Mouse (Mus musculus): ENCODE data around the gene Pheta1.
"Not testable (repeated sequence)": the region's sequence is repeated elsewhere in the genome, so short reads cannot be mapped to it uniquely, and the experiment has no call there.

Gene Pheta1

GRCm38 (mm10) chr5:121846322-121846721 lies 2.5 kb upstream of the Pheta1 start:
- DNase-seq, result no peak

GRCm38 (mm10) chr5:121847269-121847668 lies 1.5 kb upstream of the Pheta1 start:
- DNase-seq, result not testable (repeated sequence)

- DNase-seq, result peak; percentile 44
These were observed 707 bp upstream of the Pheta1 start for GRCm38 (mm10) chr5:121848035-121848519.

GRCm38 (mm10) chr5:121849478-121850349 lies 930 bp downstream of the Pheta1 start:
- no peak for DNase-seq

GRCm38 (mm10) chr5:121853368-121854051 lies 4.7 kb downstream of the Pheta1 start:
- DNase-seq, result peak; percentile 66

- DNase-seq, result no peak
These were observed 6.0 kb downstream of the Pheta1 start for GRCm38 (mm10) chr5:121854768-121855167.

GRCm38 (mm10) chr5:121856740-121857139 lies 8.0 kb downstream of the Pheta1 start:
- no peak for DNase-seq

GRCm38 (mm10) chr5:121858427-121858826 lies 9.6 kb downstream of the Pheta1 start:
- no peak for DNase-seq

GRCm38 (mm10) chr5:121861964-121862363 lies 13.2 kb downstream of the Pheta1 start:
- DNase-seq, result no peak

GRCm38 (mm10) chr5:121864330-121864729 lies 15.5 kb downstream of the Pheta1 start:
- peak; percentile 50 for DNase-seq

- DNase-seq, result no peak
These were observed 19.2 kb downstream of the Pheta1 start for GRCm38 (mm10) chr5:121867963-121868362.

GRCm38 (mm10) chr5:121870832-121871231 lies 22.0 kb downstream of the Pheta1 start:
- DNase-seq, result no peak

- no peak for DNase-seq
These were observed 22.8 kb downstream of the Pheta1 start for GRCm38 (mm10) chr5:121871515-121872030.

- DNase-seq, result peak; percentile 77
These were observed 23.4 kb downstream of the Pheta1 start for GRCm38 (mm10) chr5:121872158-121872557.

- no peak for DNase-seq
These were observed 26.3 kb downstream of the Pheta1 start for GRCm38 (mm10) chr5:121875041-121875440.

- DNase-seq, result no peak
These were observed 28.1 kb downstream of the Pheta1 start for GRCm38 (mm10) chr5:121876901-121877300.

- no peak for DNase-seq
These were observed 29.9 kb downstream of the Pheta1 start for GRCm38 (mm10) chr5:121878703-121879102.

GRCm38 (mm10) chr5:121879211-121879610 lies 30.4 kb downstream of the Pheta1 start:
- DNase-seq, result peak; percentile 38

- DNase-seq, result no peak
These were observed 34.6 kb downstream of the Pheta1 start for GRCm38 (mm10) chr5:121883356-121883755.

GRCm38 (mm10) chr5:121889375-121889774 lies 40.6 kb downstream of the Pheta1 start:
- DNase-seq, result no peak

GRCm38 (mm10) chr5:121889819-121890362 lies 41.1 kb downstream of the Pheta1 start:
- DNase-seq, result no peak

GRCm38 (mm10) chr5:121890925-121891324 lies 42.1 kb downstream of the Pheta1 start:
- DNase-seq, result no peak

- DNase-seq, result no peak
These were observed 43.5 kb downstream of the Pheta1 start for GRCm38 (mm10) chr5:121892281-121892680.

Measured in liver (tissue).